Mouse (Mus musculus) kidney, embryonic 16.5 days (tissue): ENCODE measurements around the gene Myo10. TPM values are rescaled to one million over a fixed set of nuclear protein-coding genes. Genes with fewer than 3 reads are reported as not detected.

Experiments used
- ATAC-seq: fragments of 200-750 bp; cut with Nextera tagmentation; 2 replicates; pipeline ENCODE4 v1.8.0; 2017; ENCODE audit warnings: moderate TSS enrichment; ENCODE audit not compliant: low FRiP score, low TSS enrichment
- H3K27ac ChIP-seq: fragments of 300-500 bp; sonication (generic); 2 replicates; pipeline ENCODE4 v1.5.1; 2014; ENCODE audit warnings: low read length
- H3K27me3 ChIP-seq: fragments of 300-500 bp; sonication (generic); 2 replicates; pipeline ENCODE4 v1.6.1; 2014; ENCODE audit warnings: low read length, control low read depth, mixed read lengths; ENCODE audit not compliant: insufficient read depth
- H3K36me3 ChIP-seq: fragments of 300-500 bp; sonication (generic); 2 replicates; pipeline ENCODE4 v1.6.1; 2014; ENCODE audit warnings: low read length, control low read depth, mixed read lengths; ENCODE audit not compliant: insufficient read depth
- H3K4me1 ChIP-seq: fragments of 300-500 bp; sonication (generic); 2 replicates; pipeline ENCODE4 v1.6.1; 2014; ENCODE audit warnings: low read length, control low read depth, mixed read lengths; ENCODE audit not compliant: insufficient read depth
- H3K4me2 ChIP-seq: fragments of 300-500 bp; sonication (generic); replicated peaks from 2 replicates; pipeline ENCODE4 v1.6.1; 2014; ENCODE audit warnings: low read depth, low read length
- H3K4me3 ChIP-seq: fragments of 300-500 bp; sonication (generic); 2 replicates; pipeline ENCODE4 v1.5.1; 2014; ENCODE audit warnings: mild to moderate bottlenecking, low read length
- H3K9ac ChIP-seq: fragments of 300-500 bp; sonication (generic); replicated peaks from 2 replicates; pipeline ENCODE4 v1.6.1; 2014; ENCODE audit warnings: low read length
- H3K9me3 ChIP-seq: fragments of 300-500 bp; sonication (generic); 2 replicates; pipeline ENCODE4 v1.6.1; 2016; ENCODE audit warnings: low read length, control low read depth
- WGBS: fragments of 180-500 bp; shearing (Covaris S2); extraction: QIAGEN DNeasy Blood & Tissue Kit; methylation state at CpG from one replicate; pipeline ENCODE4 v1.1.7; 2014; 5-methylcytosine and 5-hydroxymethylcytosine counted together
- polyA plus RNA-seq: library from polyadenylated mRNA; unstranded; fragments of >200 nt; fragmentation: Nextera tagmentation; extraction: Ambion mirVana; gene quantifications from 2 replicates; pipeline ENCODE4 v1.2.1, GENCODE M21; 2015

Gene Myo10
- polyA plus RNA-seq, 1 experiment from 2014 or later, result 33.2 TPM

GRCm38 (mm10) chr15:25680269-25680818, 58.0 kb downstream of the Myo10 start:
- Histone ChIP-seq H3K36me3 (0 out of 2 replicates have a peak, but pooled peaks cover 4% of the 10 kb centered on the region), H3K9ac (no peak overlapping the region), H3K9me3 (no peaks in the 10 kb centered on the region), H3K4me3 (no peak overlapping the region), H3K4me2 (no peak overlapping the region), H3K27me3 (no peaks in the 10 kb centered on the region), H3K4me1 (peaks cover 44% of the 10 kb centered on the region), H3K27ac (peak overlapping the region; percentile 21; the same call in 1 of the 2 replicates)
- peak; percentile 62 for ATAC-seq
- 30% methylated on average over 10 of the region's 10 CpGs for WGBS

- Histone ChIP-seq H3K4me3 (no peak overlapping the region), H3K9me3 (no peaks in the 10 kb centered on the region), H3K4me1 (peaks cover 35% of the 10 kb centered on the region), H3K36me3 (0 out of 2 replicates have a peak, but pooled peaks cover 6% of the 10 kb centered on the region), H3K4me2 (no peak overlapping the region), H3K9ac (no peak overlapping the region), H3K27me3 (no peaks in the 10 kb centered on the region), H3K27ac (0 out of 2 replicates have a peak overlapping the region, but pooled peaks have one; percentile 51)
- no peak for ATAC-seq
- WGBS, result 37% methylated on average over 13 of the region's 13 CpGs
Measured at GRCm38 (mm10) chr15:25682953-25683507, 60.7 kb downstream of the Myo10 start.

DNA sequence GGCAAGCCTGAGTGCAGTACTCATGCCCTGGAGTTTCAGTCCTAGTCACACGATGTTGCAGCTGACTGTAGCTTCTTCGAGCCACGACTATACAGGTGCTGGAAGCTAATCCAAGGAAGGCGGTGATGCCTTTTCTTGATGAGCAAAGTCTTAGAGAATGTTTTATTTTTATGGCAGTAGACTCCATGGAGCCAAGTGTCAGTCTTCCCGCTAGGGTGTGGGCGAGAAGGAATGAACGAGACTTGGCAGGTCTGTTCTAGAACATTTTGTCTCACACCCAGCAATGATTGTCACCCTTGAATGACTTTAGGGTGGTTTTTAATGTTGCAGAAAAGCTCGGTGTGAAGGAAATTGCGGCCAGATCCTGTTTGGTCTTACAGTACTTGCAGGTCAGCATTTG, 62.9 kb downstream of the Myo10 start:
- no peak overlapping the region for H3K27ac ChIP-seq
- peaks cover 48% of the 10 kb centered on the region for H3K4me1 ChIP-seq
- no peaks in the 10 kb centered on the region for H3K27me3 ChIP-seq
- no peaks in the 10 kb centered on the region for H3K9me3 ChIP-seq
- 0 out of 2 replicates have a peak, but pooled peaks cover 6% of the 10 kb centered on the region for H3K36me3 ChIP-seq
- no peak overlapping the region for H3K4me2 ChIP-seq
- H3K9ac ChIP-seq, result no peak overlapping the region
- no peak overlapping the region for H3K4me3 ChIP-seq
- ATAC-seq, result no peak
- WGBS, result 51% methylated on average over 9 of the region's 9 CpGs

GRCm38 (mm10) chr15:25688424-25689283, 66.3 kb downstream of the Myo10 start:
- peak overlapping the region; percentile 59 for H3K27ac ChIP-seq
- WGBS, result 35% methylated on average over 9 of the region's 9 CpGs
- ATAC-seq, result peak; percentile 92

GRCm38 (mm10) chr15:25689477-25689876, 67.2 kb downstream of the Myo10 start:
- Histone ChIP-seq H3K27me3 (no peaks in the 10 kb centered on the region), H3K4me1 (peaks cover 54% of the 10 kb centered on the region), H3K27ac (no peak overlapping the region), H3K4me3 (no peak overlapping the region), H3K9ac (no peak overlapping the region), H3K4me2 (no peak overlapping the region), H3K9me3 (no peaks in the 10 kb centered on the region), H3K36me3 (0 out of 2 replicates have a peak, but pooled peaks cover 3% of the 10 kb centered on the region)
- 59% methylated on average over 8 of the region's 8 CpGs for WGBS
- no peak; the same call in 1 of the 2 replicates for ATAC-seq

More at GRCm38 (mm10) chr15:25688424-25689283, 66.3 kb downstream of the Myo10 start:
- no peak overlapping the region for H3K9ac ChIP-seq
- H3K27me3 ChIP-seq, result no peaks in the 10 kb centered on the region
- no peaks in the 10 kb centered on the region for H3K9me3 ChIP-seq
- H3K4me2 ChIP-seq, result no peak overlapping the region
- 0 out of 2 replicates have a peak, but pooled peaks cover 6% of the 10 kb centered on the region for H3K36me3 ChIP-seq
- peaks cover 50% of the 10 kb centered on the region for H3K4me1 ChIP-seq
- no peak overlapping the region for H3K4me3 ChIP-seq

- Histone ChIP-seq H3K27ac (0 out of 2 replicates have a peak overlapping the region, but pooled peaks have one; percentile 26), H3K4me2 (no peak overlapping the region), H3K4me1 (peaks cover 51% of the 10 kb centered on the region), H3K36me3 (0 out of 2 replicates have a peak, but pooled peaks cover 3% of the 10 kb centered on the region), H3K9me3 (no peaks in the 10 kb centered on the region), H3K9ac (no peak overlapping the region), H3K4me3 (no peak overlapping the region), H3K27me3 (no peaks in the 10 kb centered on the region)
- ATAC-seq, result no peak
- WGBS, result 64% methylated on average over 15 of the region's 15 CpGs
Measured at GRCm38 (mm10) chr15:25690066-25690745, 67.9 kb downstream of the Myo10 start.

GRCm38 (mm10) chr15:25690746-25691105, 68.4 kb downstream of the Myo10 start:
- WGBS, result 74% methylated on average over 4 of the region's 4 CpGs
- no peak overlapping the region for H3K9ac ChIP-seq
- H3K4me2 ChIP-seq, result no peak overlapping the region
- no peaks in the 10 kb centered on the region for H3K27me3 ChIP-seq
- no peaks in the 10 kb centered on the region for H3K9me3 ChIP-seq
- 0 out of 2 replicates have a peak, but pooled peaks cover 3% of the 10 kb centered on the region for H3K36me3 ChIP-seq
- ATAC-seq, result no peak
- H3K4me1 ChIP-seq, result peaks cover 49% of the 10 kb centered on the region
- no peak overlapping the region for H3K4me3 ChIP-seq
- no peak overlapping the region for H3K27ac ChIP-seq

DNA sequence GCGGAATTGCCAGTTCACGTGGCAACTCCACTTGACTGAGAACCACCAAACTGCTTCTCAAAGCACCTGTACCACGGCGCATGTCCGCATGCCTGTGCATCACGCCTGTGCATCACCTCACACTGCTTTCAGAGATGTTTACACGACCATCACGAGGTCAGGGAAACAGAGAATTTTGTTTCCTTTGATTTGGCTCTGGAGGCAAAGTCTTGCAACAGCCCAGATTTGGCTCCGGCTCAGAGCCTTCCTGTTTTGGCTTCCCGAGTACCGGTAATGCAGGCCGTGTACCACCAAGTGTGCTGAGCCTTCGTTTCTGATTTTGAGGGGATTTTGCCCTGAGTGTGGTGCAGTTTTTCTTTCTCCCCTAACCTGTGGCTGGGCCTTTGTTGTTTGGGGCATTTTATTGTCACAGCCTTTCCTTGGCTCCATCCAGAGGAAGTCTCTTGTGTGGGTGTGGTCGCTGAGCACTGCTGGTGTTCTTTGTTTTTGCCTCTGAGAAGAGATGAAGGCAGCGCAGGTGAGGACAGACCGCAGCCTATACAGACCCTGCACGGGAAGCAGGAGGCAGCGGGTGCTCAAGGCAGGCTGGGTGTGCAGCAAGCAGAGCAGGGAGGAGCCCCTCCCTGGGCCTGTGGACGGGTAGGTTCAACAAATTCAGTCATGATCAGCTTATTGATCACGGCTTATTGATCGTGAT, 70.1 kb downstream of the Myo10 start:
- no peak overlapping the region for H3K4me3 ChIP-seq
- WGBS, result 53% methylated on average over 21 of the region's 21 CpGs
- H3K4me2 ChIP-seq, result no peak overlapping the region
- H3K9ac ChIP-seq, result no peak overlapping the region
- H3K27me3 ChIP-seq, result no peaks in the 10 kb centered on the region
- ATAC-seq, result no peak
- no peaks in the 10 kb centered on the region for H3K36me3 ChIP-seq
- H3K4me1 ChIP-seq, result peaks cover 49% of the 10 kb centered on the region
- no peak overlapping the region for H3K27ac ChIP-seq
- no peaks in the 10 kb centered on the region for H3K9me3 ChIP-seq

GRCm38 (mm10) chr15:25693708-25694107, 71.4 kb downstream of the Myo10 start:
- Histone ChIP-seq H3K4me3 (no peak overlapping the region), H3K9me3 (no peaks in the 10 kb centered on the region), H3K4me1 (peaks cover 38% of the 10 kb centered on the region), H3K36me3 (no peaks in the 10 kb centered on the region), H3K27me3 (no peaks in the 10 kb centered on the region), H3K9ac (no peak overlapping the region; the same call in 1 of the 2 replicates), H3K4me2 (no peak overlapping the region), H3K27ac (no peak overlapping the region)
- 74% methylated on average over 11 of the region's 11 CpGs for WGBS
- ATAC-seq, result no peak
